Mouse (Mus musculus) ES-E14 (cell line): ENCODE measurements around the gene Fam168a. TPM values are rescaled to one million over a fixed set of nuclear protein-coding genes. Genes with fewer than 3 reads are reported as not detected.

Experiments
- DNase-seq: peaks from one replicate; pipeline ENCODE4 v3.0.0-alpha.2; 2013; ENCODE audit warnings: low read depth, low spot score
- H3K27ac ChIP-seq: 2 replicates; pipeline ENCODE4 v1.5.1; 2012; ENCODE audit warnings: low read depth, mild to moderate bottlenecking, low read length, moderate library complexity, mixed read lengths; ENCODE audit not compliant: poor library complexity, insufficient read depth, severe bottlenecking
- H3K36me3 ChIP-seq: 2 replicates; pipeline ENCODE4 v1.6.1; 2012; ENCODE audit warnings: mild to moderate bottlenecking, low read length, moderate library complexity, mixed read lengths; ENCODE audit not compliant: control insufficient read depth, poor library complexity, insufficient read depth, severe bottlenecking
- H3K4me1 ChIP-seq, 2 experiments: fragments of 150-350 bp in 1 of 2; sonication (generic) in 1 of 2; 2 replicates each; pipeline ENCODE4 v1.6.1; 2012; ENCODE audit warnings: low read length in 2 of 2, mild to moderate bottlenecking in 1 of 2, mixed read lengths in 1 of 2; ENCODE audit not compliant: control insufficient read depth in 2 of 2, insufficient read depth in 2 of 2, poor library complexity in 1 of 2
- H3K4me3 ChIP-seq, 2 experiments: fragments of 150-350 bp in 1 of 2; sonication (generic) in 1 of 2; 2 replicates each; pipeline ENCODE4 v1.5.1; 2012; ENCODE audit warnings: low read length in 2 of 2, low read depth in 1 of 2, mild to moderate bottlenecking in 1 of 2, mixed read lengths in 1 of 2; ENCODE audit not compliant: insufficient read depth in 1 of 2, poor library complexity in 1 of 2, severe bottlenecking in 1 of 2
- H3K9ac ChIP-seq: 2 replicates; pipeline ENCODE4 v1.6.1; 2012; ENCODE audit warnings: low read depth, mild to moderate bottlenecking, low read length, mixed read lengths; ENCODE audit not compliant: poor library complexity, insufficient read depth, severe bottlenecking
- H3K9me3 ChIP-seq: fragments of 150-350 bp; sonication (generic); 2 replicates; pipeline ENCODE4 v1.6.1; 2012; ENCODE audit warnings: low read depth, mild to moderate bottlenecking, low read length; ENCODE audit not compliant: control insufficient read depth, insufficient read depth
- CHD2 ChIP-seq: IDR thresholded peaks from 2 replicates; pipeline ENCODE4 v1.6.1; 2014; ENCODE audit warnings: mild to moderate bottlenecking, low read depth, low read length, inconsistent platforms
- HCFC1 ChIP-seq: IDR thresholded peaks from 2 replicates; pipeline ENCODE4 v1.6.1; 2012; ENCODE audit warnings: low read length, inconsistent platforms, borderline replicate concordance; ENCODE audit not compliant: insufficient read depth
- MAFK ChIP-seq: IDR thresholded peaks from 2 replicates; pipeline ENCODE4 v1.6.1; 2014; ENCODE audit warnings: mild to moderate bottlenecking, low read depth, low read length, inconsistent platforms; ENCODE audit not compliant: insufficient read depth
- ZC3H11A ChIP-seq: IDR thresholded peaks from 2 replicates; pipeline ENCODE4 v1.6.1; 2012; ENCODE audit warnings: low read depth, mild to moderate bottlenecking, inconsistent platforms, low read length, borderline replicate concordance
- ZNF384 ChIP-seq: IDR thresholded peaks from 2 replicates; pipeline ENCODE4 v1.6.1; 2012; ENCODE audit warnings: low read depth, low read length, inconsistent platforms
- in situ Hi-C, 2 experiments: fragments of 600-800 bp; cut with MboI; formaldehyde crosslinking; loops; one replicate each; pipeline ENCODE4 v1.15.1; 2025; ENCODE audit warnings: low sequenced_read_pairs in 2 of 2, inconsistent platforms in 1 of 2; ENCODE audit not compliant: unreplicated experiment in 2 of 2
- total RNA-seq: library from RNA; depleted of rRNA; stranded (reverse); fragments of 300-350 nt; gene quantifications from 2 replicates; pipeline ENCODE4 v1.2.3, GENCODE M21; 2012

Gene Fam168a
- total RNA-seq, 1 experiment, result 21.1 TPM

- Histone ChIP-seq H3K4me3 (no peak overlapping the region), H3K36me3 (peaks cover 9% of the 10 kb centered on the region; the same call in 1 of the 2 replicates), H3K9ac (no peak overlapping the region), H3K9me3 (no peaks in the 10 kb centered on the region), H3K4me1 (no peaks in the 10 kb centered on the region; a peak in 1 of 4 replicates), H3K27ac (no peak overlapping the region)
- no peak for DNase-seq
- TF ChIP-seq MAFK (no peak), CHD2 (no peak), ZNF384 (no peak), ZC3H11A (no peak), HCFC1 (no peak)
- in situ Hi-C loops, result no loop called here
Measured at GRCm38 (mm10) chr7:100868551-100868950, 162.1 kb downstream of the Fam168a start.

DNA sequence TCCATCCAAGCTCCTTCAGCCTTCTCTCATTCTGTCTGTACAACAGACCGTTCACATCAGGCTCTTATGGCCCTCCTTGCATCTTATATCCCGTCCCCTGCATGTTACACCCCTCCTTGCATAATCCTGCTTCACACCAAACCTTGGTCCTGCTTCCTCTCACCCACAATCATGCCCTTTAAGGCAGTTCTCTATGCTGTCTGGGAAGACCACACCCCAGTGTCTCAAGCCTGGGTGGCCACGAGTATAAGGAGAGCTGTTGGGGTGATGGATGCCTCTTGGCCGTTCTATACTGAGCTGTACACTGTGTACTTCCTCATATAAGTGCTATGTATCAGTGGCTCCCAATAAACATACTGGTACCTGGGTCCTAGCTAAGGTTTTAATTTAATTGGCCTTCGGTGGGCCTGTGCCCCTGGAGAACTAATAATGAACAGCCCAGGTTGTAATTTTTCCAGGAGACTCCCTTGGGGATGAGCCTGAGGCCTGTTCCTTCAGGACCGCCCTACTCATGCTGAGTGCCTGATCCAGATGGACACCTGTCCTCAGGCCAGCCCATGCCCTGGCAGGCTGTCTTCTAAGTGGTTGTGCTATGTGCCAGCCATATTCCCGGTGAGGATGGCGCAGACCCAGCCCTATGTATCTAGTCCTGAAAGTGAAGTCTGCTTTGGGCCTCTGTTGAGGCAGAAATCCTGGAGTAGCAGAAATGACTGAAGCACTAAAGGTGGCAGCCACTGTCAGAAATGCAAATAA, 163.6 kb downstream of the Fam168a start:
- DNase-seq, result no peak
- Histone ChIP-seq H3K27ac (no peak overlapping the region), H3K9ac (no peak overlapping the region), H3K9me3 (no peaks in the 10 kb centered on the region), H3K36me3 (peaks cover 12% of the 10 kb centered on the region; the same call in 1 of the 2 replicates), H3K4me1 (no peaks in the 10 kb centered on the region; a peak in 1 of 4 replicates), H3K4me3 (no peak overlapping the region)
- TF ChIP-seq MAFK (no peak), HCFC1 (no peak), ZC3H11A (no peak), CHD2 (no peak), ZNF384 (no peak)
- in situ Hi-C loops, result no loop called here

DNA sequence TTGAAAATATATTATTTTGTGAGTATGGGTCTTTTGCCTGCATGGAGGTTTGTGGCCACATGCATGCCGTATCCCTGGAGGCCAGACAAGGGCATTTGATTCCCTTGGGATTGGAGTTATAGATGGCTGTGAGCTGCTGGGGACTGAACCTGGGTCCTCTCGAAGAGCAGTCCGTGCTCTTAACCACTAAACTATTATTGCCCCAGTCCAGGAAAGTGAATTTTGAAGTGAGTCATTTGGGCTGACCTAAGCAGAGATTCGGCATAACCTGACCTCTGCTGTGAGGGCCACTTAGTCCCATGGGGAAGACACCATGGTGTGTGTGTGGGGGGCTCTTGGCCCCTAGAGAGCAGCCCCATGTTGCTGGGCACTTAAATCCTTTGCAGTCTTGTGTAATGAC, 164.9 kb downstream of the Fam168a start:
- Histone ChIP-seq H3K9me3 (no peaks in the 10 kb centered on the region), H3K4me3 (no peak overlapping the region), H3K36me3 (peaks cover 13% of the 10 kb centered on the region; the same call in 1 of the 2 replicates), H3K4me1 (no peaks in the 10 kb centered on the region; a peak in 1 of 4 replicates), H3K27ac (no peak overlapping the region), H3K9ac (no peak overlapping the region)
- DNase-seq, result no peak
- in situ Hi-C loops, result no loop called here
- no peak for TF ChIP-seq CHD2
- no peak for TF ChIP-seq ZNF384
- TF ChIP-seq MAFK, result no peak
- TF ChIP-seq HCFC1, result no peak
- TF ChIP-seq ZC3H11A, result no peak

DNA sequence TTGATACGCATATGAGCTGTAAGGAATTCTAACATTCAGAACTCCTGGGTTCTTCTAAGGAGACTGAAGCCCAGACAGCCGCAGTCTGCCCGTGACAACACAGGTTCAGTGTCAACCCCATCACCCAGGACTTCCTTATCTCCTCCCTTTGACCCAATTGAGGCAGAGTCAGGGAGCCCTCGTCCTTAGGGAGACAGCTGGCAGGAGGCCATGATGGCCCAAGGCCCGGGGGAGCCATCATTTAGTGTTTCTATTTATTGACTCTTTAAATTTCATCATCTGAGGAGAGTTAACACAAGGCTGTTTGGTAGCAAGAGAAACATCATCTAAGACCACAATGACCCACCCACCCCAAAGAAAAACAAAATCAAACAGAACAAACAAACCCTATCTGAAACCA, 165.5 kb downstream of the Fam168a start:
- in situ Hi-C loops, result no loop called here
- Histone ChIP-seq H3K9ac (no peak overlapping the region), H3K4me3 (no peak overlapping the region), H3K4me1 (no peaks in the 10 kb centered on the region; a peak in 1 of 4 replicates), H3K36me3 (peaks cover 18% of the 10 kb centered on the region; the same call in 1 of the 2 replicates), H3K9me3 (no peaks in the 10 kb centered on the region), H3K27ac (no peak overlapping the region)
- TF ChIP-seq ZNF384 (no peak), MAFK (no peak), ZC3H11A (no peak), CHD2 (no peak), HCFC1 (no peak)
- DNase-seq, result no peak
